Comparison of ENCODE assay signal across 9 mouse cellular contexts in the genomic region with DNA sequence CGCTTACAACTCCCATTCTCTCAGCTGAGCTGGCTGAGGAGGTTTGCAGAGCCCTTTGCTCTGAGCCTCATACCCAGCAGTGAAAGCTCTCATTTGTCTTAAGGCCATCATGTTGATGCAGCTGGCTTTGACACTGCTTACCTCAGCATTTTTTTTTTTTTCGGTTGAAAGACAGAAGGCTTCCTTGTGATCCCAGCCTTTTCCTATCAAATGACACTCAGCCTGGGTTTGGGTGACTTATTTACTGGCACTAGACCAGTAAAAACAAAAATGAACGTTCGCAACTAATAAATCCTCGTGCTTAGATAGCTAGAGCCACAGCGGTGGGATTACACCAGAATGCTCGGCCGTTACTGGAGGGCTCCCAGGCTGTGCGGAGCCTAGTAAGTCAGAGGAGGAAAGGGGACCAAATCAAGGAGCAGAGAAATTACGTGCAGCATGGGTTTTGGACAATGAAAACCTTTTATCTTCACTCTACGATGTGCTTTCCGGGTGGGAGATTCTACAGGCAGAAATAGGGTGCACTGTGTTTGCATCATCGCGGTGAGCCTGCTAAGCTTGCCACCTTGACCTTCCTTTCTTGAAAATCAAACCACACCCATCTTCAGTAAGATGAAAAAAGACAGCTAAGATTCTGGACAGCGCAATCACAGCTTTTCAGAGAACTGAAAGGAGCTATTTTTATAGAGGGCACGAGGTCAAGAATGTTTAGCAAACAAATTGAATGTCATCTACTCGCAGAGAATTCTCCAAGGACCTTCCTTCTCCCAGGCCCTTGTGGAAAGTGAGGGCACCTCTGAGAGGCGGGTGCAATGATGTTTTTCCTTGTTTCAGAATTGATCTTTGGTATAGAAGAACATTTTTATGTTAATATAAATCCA.
A peak's percentile ranks its signal among the peaks of the same experiment; 100 is the strongest.
DNase-seq lines count a peak whose midpoint lies in the region; TF ChIP-seq lines count a peak whose summit lies in the region.
"Had no signal": no experiment of that assay in that cellular context is flagged by ENCODE, and none has a peak within 500 bp of the region (broad histone marks: within the 10 kb centered on the region; RNA-seq: fewer than 3 reads in every experiment).

No protein-coding gene starts in this region.

- H3K27ac ChIP-seq in kidney, adult 2 months (ENCODE audit: insufficient read depth, low read depth, low read length), result peak overlapping the region; percentile 5; the same call in 1 of the 2 replicates
- H3K27ac ChIP-seq: liver, embryonic 14.5 days had no signal

- intact Hi-C loops in gastrocnemius, postnatal 36 days (cut with DNase I), result no loop called here

- TF ChIP-seq POLR2A in kidney, adult 2 months (IDR thresholded peaks at IDR 0.05; ENCODE audit: low read depth, low read length), result no peak

- DNase-seq in urinary bladder, postnatal 14 days (ENCODE audit: low spot score), result peak; percentile 29
- DNase-seq in urinary bladder, postnatal 10 days (ENCODE audit: low spot score), result no peak
- DNase-seq in heart, adult 8-10 months (ENCODE audit: low spot score), result peak; percentile 52
- peak; percentile 63 for DNase-seq in kidney, adult 2 months
- peak; percentile 64 for DNase-seq in lung, postnatal 14 days
- no peak for DNase-seq in Muller cell, postnatal 12 days (ENCODE audit: inconsistent ontology term)
- DNase-seq in MN1 (ENCODE audit: low spot score), result no peak
- DNase-seq in gastrocnemius, postnatal 36 days, result no peak

- WGBS in kidney, adult 2 months, result 25% methylated on average over 18 of the region's 18 CpGs

- H3K4me3 ChIP-seq in kidney, adult 2 months (ENCODE audit: insufficient read depth, low read depth, low read length), result 0 out of 2 replicates have a peak overlapping the region, but pooled peaks have one; percentile 3

- no peaks in the 10 kb centered on the region for H3K4me1 ChIP-seq in kidney, adult 2 months (ENCODE audit: control insufficient read depth, insufficient read depth, low read length)

- H3K27me3 ChIP-seq in kidney, adult 2 months (replicated peaks; ENCODE audit: control insufficient read depth, insufficient read depth, low read length), result no peaks in the 10 kb centered on the region

- TF ChIP-seq CTCF in kidney, adult 2 months (conservative IDR thresholded peaks at IDR 0.05; ENCODE audit: insufficient read depth, insufficient read length, low read depth, low read length), result no peak

- no peaks in the 10 kb centered on the region for H3K36me3 ChIP-seq in kidney, adult 2 months (ENCODE audit: control insufficient read depth, insufficient read depth, low read length)

Comparison
In these comparisons a context has a peak if more than half of its experiments do, and no peak if none do; other contexts are left out.
1. DNase-seq: peak in urinary bladder, postnatal 14 days (single experiment), heart, adult 8-10 months (single experiment), kidney, adult 2 months (single experiment) and lung, postnatal 14 days (single experiment); none in urinary bladder, postnatal 10 days (single experiment), Muller cell, postnatal 12 days (single experiment), MN1 (single experiment) and gastrocnemius, postnatal 36 days (0 of 2).